Mouse (Mus musculus) neutrophil, adult 5-6 weeks (primary cell): ENCODE measurements around the gene Snrpg. TPM values are rescaled to one million over a fixed set of nuclear protein-coding genes. Genes with fewer than 3 reads are reported as not detected.

Experiments used
- ATAC-seq: fragments of 151-379, 151-347 bp; 2 replicates; pipeline ENCODE4 v1.8.0; 2017; ENCODE audit warnings: mild to moderate bottlenecking, moderate TSS enrichment; ENCODE audit not compliant: insufficient number of reproducible peaks, poor library complexity, low FRiP score, severe bottlenecking; ENCODE audit errors: extremely low read depth
- total RNA-seq: library from RNA; stranded (forward); fragments of 200-1000 nt; gene quantifications from 2 replicates; pipeline ENCODE4 v1.2.3, GENCODE M21; 2017

Snrpg gene
- total RNA-seq, 1 experiment from 2014 or later = 39.0 TPM

GRCm38 (mm10) chr6:86394078-86394720, 23.1 kb downstream of the Snrpg start:
- ATAC-seq = no peak

- ATAC-seq = no peak
Observed at GRCm38 (mm10) chr6:86395021-86395420, 23.9 kb downstream of the Snrpg start.

- no peak for ATAC-seq
Observed at GRCm38 (mm10) chr6:86395969-86396368, 24.9 kb downstream of the Snrpg start.

- peak; percentile 58 for ATAC-seq
Observed at GRCm38 (mm10) chr6:86396581-86397256, 25.6 kb downstream of the Snrpg start, which contains the start of gene Pcyox1. TSS of gene Pcyox1 (minus strand) at chr6:86397154.

- no peak for ATAC-seq
Observed at GRCm38 (mm10) chr6:86397257-86397980, 26.3 kb downstream of the Snrpg start.

GRCm38 (mm10) chr6:86398986-86399385, 27.9 kb downstream of the Snrpg start:
- ATAC-seq = no peak

- no peak for ATAC-seq
Observed at GRCm38 (mm10) chr6:86399995-86400394, 28.9 kb downstream of the Snrpg start.

GRCm38 (mm10) chr6:86400972-86401371, 29.9 kb downstream of the Snrpg start:
- ATAC-seq = peak; percentile 70

- no peak for ATAC-seq
Observed at GRCm38 (mm10) chr6:86402681-86403607, 31.8 kb downstream of the Snrpg start.

GRCm38 (mm10) chr6:86403728-86404099, 32.6 kb downstream of the Snrpg start:
- ATAC-seq = peak; percentile 21; the same call in 1 of the 2 replicates

GRCm38 (mm10) chr6:86404100-86404861, 33.2 kb downstream of the Snrpg start, which contains the start of gene Tia1:
TSS of gene Tia1 (plus strand) at chr6:86404219.
- peak; percentile 86 for ATAC-seq

- ATAC-seq = no peak
Observed at GRCm38 (mm10) chr6:86404996-86405395, 33.9 kb downstream of the Snrpg start.

GRCm38 (mm10) chr6:86406306-86406705, 35.2 kb downstream of the Snrpg start:
- no peak for ATAC-seq

- no peak for ATAC-seq
Observed at GRCm38 (mm10) chr6:86418711-86419110, 47.6 kb downstream of the Snrpg start.

GRCm38 (mm10) chr6:86419239-86419638, 48.1 kb downstream of the Snrpg start:
- ATAC-seq = no peak

- ATAC-seq = peak; percentile 77; the same call in 1 of the 2 replicates
Observed at GRCm38 (mm10) chr6:86420491-86420890, 49.4 kb downstream of the Snrpg start.

- no peak for ATAC-seq
Observed at GRCm38 (mm10) chr6:86426358-86426757, 55.3 kb downstream of the Snrpg start, which contains the start of gene Gm44790. TSS of gene Gm44790 (plus strand) at chr6:86426658.
